In the genomic region with DNA sequence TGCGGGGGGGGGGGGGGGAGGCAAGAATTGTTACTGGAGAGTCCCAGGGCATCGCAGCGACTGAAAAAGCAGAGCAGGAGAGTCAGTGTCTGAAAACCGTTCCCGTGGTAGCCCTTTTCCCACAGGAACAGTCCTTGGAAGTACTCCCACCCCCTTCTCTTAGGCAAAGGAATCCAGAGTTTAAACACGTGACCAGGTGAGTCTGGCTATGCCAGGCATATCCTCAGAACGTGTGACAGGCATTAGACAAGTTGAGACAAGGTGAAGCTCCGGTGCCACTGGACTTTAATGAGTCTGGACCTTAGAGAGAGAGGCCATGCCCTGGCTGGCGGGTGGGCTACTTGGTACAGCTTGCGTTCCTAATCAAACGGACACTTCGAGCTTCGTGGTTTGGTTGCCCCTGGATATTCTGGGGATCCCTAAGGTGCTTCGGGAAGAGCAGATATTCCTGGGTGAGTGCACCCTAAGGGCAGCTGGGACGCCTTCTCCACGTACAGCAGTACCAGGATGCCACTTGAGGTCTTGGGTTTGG, we compare ENCODE assay signal across 8 mouse cellular contexts. TPM values are rescaled to one million over a fixed set of nuclear protein-coding genes. Genes with fewer than 3 reads are reported as not detected.
DNase-seq lines count a peak whose midpoint lies in the region; ATAC-seq and TF ChIP-seq lines count a peak whose summit lies in the region.

No protein-coding gene starts in this region.

- peak overlapping the region; percentile 71; the same call in 1 of the 2 replicates for H3K27ac ChIP-seq in kidney, embryonic 16.5 days (ENCODE audit: low read length)
- H3K27ac ChIP-seq in embryonic facial prominence, embryonic 11.5 days (replicated peaks; ENCODE audit: low read depth, low read length) = no peak overlapping the region
- H3K27ac ChIP-seq in hindbrain, embryonic 16.5 days (ENCODE audit: low read depth, low read length) = no peak overlapping the region
- no peak overlapping the region for H3K27ac ChIP-seq in midbrain, postnatal 0 days (ENCODE audit: low read depth, low read length)

- peak overlapping the region; percentile 85 for H3K4me2 ChIP-seq in kidney, embryonic 16.5 days (replicated peaks; ENCODE audit: low read depth, low read length)
- H3K4me2 ChIP-seq in embryonic facial prominence, embryonic 11.5 days (ENCODE audit: low read depth, low read length) = peak overlapping the region; percentile 94
- H3K4me2 ChIP-seq in hindbrain, embryonic 16.5 days (ENCODE audit: low read length) = peak overlapping the region; percentile 97
- H3K4me2 ChIP-seq in midbrain, postnatal 0 days (ENCODE audit: low read depth, low read length, poor library complexity, severe bottlenecking) = peak overlapping the region; percentile 84

- peaks cover 46% of the 10 kb centered on the region for H3K4me1 ChIP-seq in kidney, embryonic 16.5 days (ENCODE audit: insufficient read depth, low read length)
- H3K4me1 ChIP-seq in embryonic facial prominence, embryonic 11.5 days (ENCODE audit: control insufficient read depth, insufficient read depth, low read length) = peaks cover 8% of the 10 kb centered on the region
- H3K4me1 ChIP-seq in hindbrain, embryonic 16.5 days (ENCODE audit: control insufficient read depth, insufficient read depth, low read depth, low read length) = peaks cover 29% of the 10 kb centered on the region
- peaks cover 18% of the 10 kb centered on the region for H3K4me1 ChIP-seq in midbrain, postnatal 0 days (ENCODE audit: insufficient read depth, low read length)

- 15% methylated on average over 16 of the region's 16 CpGs for WGBS in kidney, embryonic 16.5 days
- 10% methylated on average over 16 of the region's 16 CpGs for WGBS in embryonic facial prominence, embryonic 11.5 days
- WGBS in hindbrain, embryonic 16.5 days = 10% methylated on average over 16 of the region's 16 CpGs
- 20% methylated on average over 16 of the region's 16 CpGs for WGBS in midbrain, postnatal 0 days

- ATAC-seq in kidney, embryonic 16.5 days (ENCODE audit: low FRiP score, low TSS enrichment) = 0 out of 2 replicates have a peak, but pooled peaks have one; percentile 1
- ATAC-seq in embryonic facial prominence, embryonic 11.5 days (replicated peaks; ENCODE audit: insufficient number of reproducible peaks, low FRiP score, low TSS enrichment, low read depth) = no peak
- no peak for ATAC-seq in hindbrain, embryonic 16.5 days
- no peak for ATAC-seq in midbrain, postnatal 0 days (ENCODE audit: low FRiP score)

- no peak for DNase-seq in kidney, adult 11 months
- DNase-seq in embryonic facial prominence, embryonic 11.5 days (ENCODE audit: low spot score) = no peak
- no peak for DNase-seq in midbrain, postnatal 0 days (ENCODE audit: low spot score)
- no peak for DNase-seq in ovary, postnatal 10 days (ENCODE audit: low spot score)
- no peak for DNase-seq in embryo, embryonic 10 days (ENCODE audit: low spot score)
- DNase-seq in cerebellum, postnatal 14 days = no peak

- H3K9me3 ChIP-seq in kidney, embryonic 16.5 days (ENCODE audit: low read length) = no peaks in the 10 kb centered on the region
- H3K9me3 ChIP-seq in embryonic facial prominence, embryonic 11.5 days (replicated peaks; ENCODE audit: control insufficient read depth, low read length) = no peaks in the 10 kb centered on the region
- H3K9me3 ChIP-seq in hindbrain, embryonic 16.5 days (ENCODE audit: control insufficient read depth, low read length) = no peaks in the 10 kb centered on the region
- H3K9me3 ChIP-seq in midbrain, postnatal 0 days (ENCODE audit: low read length) = no peaks in the 10 kb centered on the region

- H3K9ac ChIP-seq in kidney, embryonic 16.5 days (replicated peaks; ENCODE audit: low read length) = peak overlapping the region; percentile 72
- H3K9ac ChIP-seq in embryonic facial prominence, embryonic 11.5 days (replicated peaks; ENCODE audit: low read length) = peak overlapping the region; percentile 82
- peak overlapping the region; percentile 50; the same call in 1 of the 2 replicates for H3K9ac ChIP-seq in hindbrain, embryonic 16.5 days (ENCODE audit: low read depth, low read length)
- H3K9ac ChIP-seq in midbrain, postnatal 0 days (replicated peaks; ENCODE audit: low read length, poor library complexity, severe bottlenecking) = no peak overlapping the region

- H3K4me3 ChIP-seq in kidney, embryonic 16.5 days (ENCODE audit: low read length) = peak overlapping the region; percentile 69
- peak overlapping the region; percentile 82 for H3K4me3 ChIP-seq in embryonic facial prominence, embryonic 11.5 days (ENCODE audit: low read depth, low read length)
- peak overlapping the region; percentile 88 for H3K4me3 ChIP-seq in hindbrain, embryonic 16.5 days (ENCODE audit: low read length)
- peak overlapping the region; percentile 85; the same call in 1 of the 2 replicates for H3K4me3 ChIP-seq in midbrain, postnatal 0 days (ENCODE audit: low read depth, low read length)

- no peak for TF ChIP-seq CTCF in midbrain, postnatal 0 days (IDR thresholded peaks at IDR 0.05)

- H3K36me3 ChIP-seq in kidney, embryonic 16.5 days (ENCODE audit: insufficient read depth, low read length) = no peaks in the 10 kb centered on the region
- H3K36me3 ChIP-seq in embryonic facial prominence, embryonic 11.5 days (replicated peaks; ENCODE audit: control insufficient read depth, insufficient read depth, low read depth, low read length) = no peaks in the 10 kb centered on the region
- H3K36me3 ChIP-seq in hindbrain, embryonic 16.5 days (ENCODE audit: control insufficient read depth, insufficient read depth, low read length) = no peaks in the 10 kb centered on the region
- no peaks in the 10 kb centered on the region for H3K36me3 ChIP-seq in midbrain, postnatal 0 days (ENCODE audit: insufficient read depth, low read length)

- H3K27me3 ChIP-seq in kidney, embryonic 16.5 days (ENCODE audit: insufficient read depth, low read length) = no peaks in the 10 kb centered on the region
- no peaks in the 10 kb centered on the region for H3K27me3 ChIP-seq in embryonic facial prominence, embryonic 11.5 days (ENCODE audit: control insufficient read depth, insufficient read depth, low read length)
- H3K27me3 ChIP-seq in hindbrain, embryonic 16.5 days (replicated peaks; ENCODE audit: control insufficient read depth, insufficient read depth, low read length) = no peaks in the 10 kb centered on the region
- H3K27me3 ChIP-seq in midbrain, postnatal 0 days (ENCODE audit: insufficient read depth, low read length) = no peaks in the 10 kb centered on the region

RNA-seq across cellular contexts. Expression of a gene that starts 1.6 kb away (rescaled TPM):
- polyA plus RNA-seq in kidney, embryonic 16.5 days (2015; fragmentation: Nextera tagmentation; extraction: Ambion mirVana) = 27.5 and 30.7 TPM in 2 replicates
- 10.0 and 12.8 TPM in 2 replicates for polyA plus RNA-seq in embryonic facial prominence, embryonic 11.5 days (2014; fragmentation: Nextera tagmentation; extraction: Ambion mirVana)
- 8.1 and 9.2 TPM in 2 replicates for polyA plus RNA-seq in hindbrain, embryonic 16.5 days (2015; fragmentation: Nextera tagmentation; extraction: Ambion mirVana)
- 9.5 and 11.9 TPM in 2 replicates for total RNA-seq in midbrain, postnatal 0 days (2014; rRNA removed)
- 5.2 and 7.1 TPM in 2 replicates for polyA plus RNA-seq in midbrain, postnatal 0 days (2015; fragmentation: Nextera tagmentation; extraction: Ambion mirVana)
